Mouse (Mus musculus) hindbrain, embryonic 13.5 days (tissue): Measurements from ENCODE around the gene Hcn4. TPM values are rescaled to one million over a fixed set of nuclear protein-coding genes. Genes with fewer than 3 reads are reported as not detected.

Experiments used
- ATAC-seq: fragments of 200-750 bp; cut with Nextera tagmentation; 2 replicates; pipeline ENCODE4 v1.8.0; 2017; ENCODE audit warnings: moderate TSS enrichment; ENCODE audit not compliant: low FRiP score
- H3K27ac ChIP-seq: fragments of 300-500 bp; sonication (generic); 2 replicates; pipeline ENCODE4 v1.5.1; 2015; ENCODE audit warnings: inconsistent platforms, mild to moderate bottlenecking, moderate library complexity
- H3K27me3 ChIP-seq: fragments of 300-500 bp; sonication (generic); 2 replicates; pipeline ENCODE4 v1.6.1; 2015; ENCODE audit warnings: mild to moderate bottlenecking, inconsistent platforms
- H3K36me3 ChIP-seq: fragments of 300-500 bp; sonication (generic); 2 replicates; pipeline ENCODE4 v1.6.1; 2015; ENCODE audit warnings: mild to moderate bottlenecking, inconsistent platforms
- H3K4me1 ChIP-seq: fragments of 300-500 bp; sonication (generic); replicated peaks from 2 replicates; pipeline ENCODE4 v1.6.1; 2015; ENCODE audit warnings: inconsistent platforms
- H3K4me2 ChIP-seq: fragments of 300-500 bp; sonication (generic); 2 replicates; pipeline ENCODE4 v1.6.1; 2015; ENCODE audit warnings: inconsistent platforms, mild to moderate bottlenecking, moderate library complexity
- H3K4me3 ChIP-seq: fragments of 300-500 bp; sonication (generic); 2 replicates; pipeline ENCODE4 v1.5.1; 2015; ENCODE audit warnings: mild to moderate bottlenecking, inconsistent platforms
- H3K9ac ChIP-seq: fragments of 300-500 bp; sonication (generic); 2 replicates; pipeline ENCODE4 v1.6.1; 2015; ENCODE audit warnings: mild to moderate bottlenecking, inconsistent platforms
- H3K9me3 ChIP-seq: fragments of 300-500 bp; sonication (generic); 2 replicates; pipeline ENCODE4 v1.6.1; 2016; ENCODE audit warnings: inconsistent platforms
- WGBS: fragments of 180-500 bp; shearing (Covaris S2); methylation state at CpG from one replicate; pipeline ENCODE4 v1.1.7; 2015; 5-methylcytosine and 5-hydroxymethylcytosine counted together
- polyA plus RNA-seq: library from polyadenylated mRNA; unstranded; fragments of >200 nt; fragmentation: Nextera tagmentation; extraction: Ambion mirVana; gene quantifications from 2 replicates; pipeline ENCODE4 v1.2.1, GENCODE M21; 2015

The Hcn4 gene
- polyA plus RNA-seq, 1 experiment from 2014 or later = 3.0 TPM

- no peak for ATAC-seq
Measured at GRCm38 (mm10) chr9:58891840-58892640, 68.8 kb downstream of the Hcn4 start.

DNA sequence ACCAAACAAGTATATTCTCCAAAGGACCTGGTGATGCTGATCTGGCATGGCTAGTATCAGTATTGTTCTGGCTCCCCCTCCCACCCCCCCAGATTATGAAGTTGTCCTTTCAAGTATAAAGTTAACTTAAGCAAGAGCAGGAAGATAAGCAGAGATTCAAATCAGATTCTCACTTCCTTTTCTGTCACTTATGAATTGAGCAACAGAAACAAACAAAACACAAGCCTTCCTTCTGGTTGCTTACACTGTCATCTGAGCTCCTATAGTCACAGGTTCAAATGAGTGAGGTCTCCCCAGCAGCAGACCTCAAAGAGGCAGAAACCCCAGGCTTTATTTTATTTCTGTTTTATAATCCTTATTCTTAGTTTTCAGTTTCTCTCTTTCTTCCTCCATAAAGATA is 76.4 kb downstream of the Hcn4 start:
- Histone ChIP-seq H3K27ac (no peak overlapping the region), H3K4me3 (no peak overlapping the region), H3K27me3 (no peaks in the 10 kb centered on the region), H3K9me3 (no peaks in the 10 kb centered on the region), H3K36me3 (peaks cover 34% of the 10 kb centered on the region), H3K9ac (no peak overlapping the region), H3K4me1 (no peaks in the 10 kb centered on the region), H3K4me2 (no peak overlapping the region)
- ATAC-seq = no peak

More at GRCm38 (mm10) chr9:58891840-58892640, 68.8 kb downstream of the Hcn4 start:
- Histone ChIP-seq H3K4me1 (no peaks in the 10 kb centered on the region), H3K4me3 (no peak overlapping the region), H3K27ac (no peak overlapping the region), H3K9me3 (no peaks in the 10 kb centered on the region), H3K27me3 (no peaks in the 10 kb centered on the region), H3K4me2 (no peak overlapping the region), H3K9ac (no peak overlapping the region), H3K36me3 (peaks cover 57% of the 10 kb centered on the region)
- WGBS = 95% methylated on average over 6 of the region's 6 CpGs

DNA sequence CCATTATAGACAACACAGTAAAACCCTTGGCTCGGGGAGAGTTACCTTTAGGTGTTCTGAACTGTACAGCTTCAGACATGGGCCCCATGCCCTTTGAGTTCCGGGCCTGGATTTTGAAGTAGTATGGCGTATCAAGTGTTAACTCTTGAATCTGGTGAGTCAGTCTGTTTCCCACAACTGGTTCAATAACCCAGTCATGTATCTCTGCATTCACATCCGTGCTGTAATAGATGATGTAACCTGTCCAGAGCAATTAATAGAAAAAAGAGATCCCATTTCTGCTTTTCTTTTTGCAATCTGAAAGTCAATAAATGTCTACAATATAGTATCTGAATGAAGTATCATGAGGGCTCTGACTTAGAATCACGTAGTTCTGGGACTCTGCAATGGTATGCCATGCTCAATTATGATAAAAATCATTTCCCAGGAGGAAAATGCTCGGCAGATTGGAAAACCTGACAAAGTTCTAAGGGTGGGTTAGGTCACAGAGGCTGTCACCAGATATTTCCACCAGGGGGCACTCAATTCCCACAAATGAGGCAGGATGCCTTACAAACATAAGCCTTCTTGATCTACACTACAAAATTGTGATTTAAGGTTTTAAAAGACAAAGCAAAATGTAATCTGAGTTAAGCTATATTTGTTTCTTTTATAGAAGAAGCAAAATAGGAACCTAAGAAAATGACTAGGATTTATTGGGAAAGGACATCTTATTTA is 79.8 kb downstream of the Hcn4 start:
- ATAC-seq = no peak
- H3K9me3 ChIP-seq = no peaks in the 10 kb centered on the region
- H3K27ac ChIP-seq = no peak overlapping the region
- no peaks in the 10 kb centered on the region for H3K4me1 ChIP-seq
- H3K9ac ChIP-seq = no peak overlapping the region
- H3K4me2 ChIP-seq = no peak overlapping the region
- 69% methylated on average over 6 of the region's 6 CpGs for WGBS
- H3K4me3 ChIP-seq = no peak overlapping the region
- H3K27me3 ChIP-seq = no peaks in the 10 kb centered on the region
- H3K36me3 ChIP-seq = peaks cover 43% of the 10 kb centered on the region

Other genes starting within 250 kb of the Hcn4 start
- 140 and 144 TPM in 2 replicates for gene Nptn, start 241.2 kb upstream of the Hcn4 start, polyA plus RNA-seq
- 1.3 and 1.5 TPM in 2 replicates for gene Rec114, start 79.4 kb upstream of the Hcn4 start, polyA plus RNA-seq
- gene Neo1, start 213.0 kb downstream of the Hcn4 start, polyA plus RNA-seq = 36.5 and 39.1 TPM in 2 replicates